Mouse (Mus musculus): Measurements from ENCODE around the gene Gbf1.

- TF ChIP-seq POLR2A (IDR thresholded peaks at IDR 0.05; ENCODE audit: low read depth, low read length) (no peak), CTCF (IDR thresholded peaks at IDR 0.05; ENCODE audit: extremely low read depth, insufficient read length, insufficient replicate concordance, low read depth, low read length) (no peak)
Observed at GRCm38 (mm10) chr19:46327531-46328064, 175.3 kb downstream of the Gbf1 start.
